Mouse (Mus musculus) MEL (cell line): ENCODE measurements at regions not wholly inside any gene's neighbourhood (a gene's known extent, or its start where the extent isn't known, plus 50 kb on each side); places are given as distances from the start of the nearest gene placed in this dataset.

Experiments
- DNase-seq: peaks from one replicate; pipeline ENCODE4 v3.0.0; 2011; ENCODE audit warnings: low read depth, low spot score
- H3K27ac ChIP-seq: 2 replicates; pipeline ENCODE4 v1.5.1; 2012; ENCODE audit warnings: low read depth, mild to moderate bottlenecking, control low read depth, low read length, moderate library complexity; ENCODE audit not compliant: control insufficient read depth
- H3K27me3 ChIP-seq, 2 experiments: fragments of 150-350 bp in 1 of 2; sonication (generic) in 1 of 2; 2 replicates each; pipeline ENCODE4 v1.6.1; 2012; ENCODE audit warnings: low read length in 2 of 2, mild to moderate bottlenecking in 2 of 2, improper control_type of control experiment in 1 of 2, moderate library complexity in 1 of 2; ENCODE audit not compliant: insufficient read depth in 2 of 2, control insufficient read depth in 1 of 2
- H3K36me3 ChIP-seq, 2 experiments: 2 replicates each; pipeline ENCODE4 v1.6.1; 2012 to 2014; ENCODE audit warnings: low read length in 2 of 2, improper control_type of control experiment in 1 of 2, inconsistent platforms in 1 of 2, mild to moderate bottlenecking in 1 of 2; ENCODE audit not compliant: insufficient read depth in 2 of 2, control insufficient read depth in 1 of 2
- H3K4me1 ChIP-seq, 2 experiments: fragments of 150-350 bp in 1 of 2; sonication (generic) in 1 of 2; 2 replicates each; pipeline ENCODE4 v1.6.1; 2012; ENCODE audit warnings: low read length in 2 of 2, improper control_type of control experiment in 1 of 2, mild to moderate bottlenecking in 1 of 2; ENCODE audit not compliant: insufficient read depth in 2 of 2, control insufficient read depth in 1 of 2
- H3K4me3 ChIP-seq, 2 experiments: fragments of 150-350 bp in 1 of 2; sonication (generic) in 1 of 2; 2 replicates each; pipeline ENCODE4 v1.5.1; 2012; ENCODE audit warnings: low read depth in 2 of 2, low read length in 2 of 2, mild to moderate bottlenecking in 2 of 2, moderate library complexity in 2 of 2, control low read depth in 1 of 2, improper control_type of control experiment in 1 of 2; ENCODE audit not compliant: control insufficient read depth in 1 of 2, insufficient read depth in 1 of 2
- H3K79me2 ChIP-seq: 2 replicates; pipeline ENCODE4 v1.6.1; 2012; ENCODE audit warnings: mild to moderate bottlenecking, low read length, moderate library complexity; ENCODE audit not compliant: control insufficient read depth, poor library complexity, insufficient read depth
- H3K9ac ChIP-seq: 2 replicates; pipeline ENCODE4 v1.6.1; 2012; ENCODE audit warnings: low read depth, mild to moderate bottlenecking, control low read depth, low read length, moderate library complexity; ENCODE audit not compliant: control insufficient read depth, poor library complexity, severe bottlenecking
- H3K9me3 ChIP-seq: fragments of 150-350 bp; sonication (generic); replicated peaks from 2 replicates; pipeline ENCODE4 v1.6.1; 2012; ENCODE audit warnings: mild to moderate bottlenecking, low read length, improper control_type of control experiment, moderate library complexity; ENCODE audit not compliant: insufficient read depth
- CTCF ChIP-seq, 3 experiments: IDR thresholded peaks in 2 of 3; conservative IDR thresholded peaks in 1 of 3; 2 replicates each; pipeline ENCODE4 v1.5.1; 2011 to 2012; ENCODE audit warnings: low read length in 3 of 3, low read depth in 2 of 3, mild to moderate bottlenecking in 2 of 3, improper control_type of control experiment in 1 of 3, inconsistent platforms in 1 of 3, mixed read lengths in 1 of 3, moderate library complexity in 1 of 3; ENCODE audit not compliant: control insufficient read depth in 1 of 3, insufficient read depth in 1 of 3, poor library complexity in 1 of 3, severe bottlenecking in 1 of 3
- ELF1 ChIP-seq: IDR thresholded peaks from 2 replicates; pipeline ENCODE4 v1.6.1; 2014; ENCODE audit warnings: low read depth, mild to moderate bottlenecking, inconsistent platforms, low read length, improper control_type of control experiment, moderate library complexity
- EP300 ChIP-seq, 2 experiments: IDR thresholded peaks; 2 replicates each; pipeline ENCODE4 v1.6.1; 2011; ENCODE audit warnings: improper control_type of control experiment in 2 of 2, low read length in 2 of 2, low read depth in 1 of 2, mild to moderate bottlenecking in 1 of 2
- GABPA ChIP-seq: IDR thresholded peaks from 2 replicates; pipeline ENCODE4 v1.6.1; 2012; ENCODE audit warnings: low read depth, mild to moderate bottlenecking, inconsistent platforms, low read length, improper control_type of control experiment, moderate library complexity
- GATA1 ChIP-seq: IDR thresholded peaks from 2 replicates; pipeline ENCODE4 v1.6.1; 2011; ENCODE audit warnings: low read depth, low read length, improper control_type of control experiment
- HCFC1 ChIP-seq: IDR thresholded peaks from 2 replicates; pipeline ENCODE4 v1.6.1; 2012; ENCODE audit warnings: low read depth, mild to moderate bottlenecking, inconsistent platforms, low read length, improper control_type of control experiment, moderate library complexity
- KAT2A ChIP-seq: conservative IDR thresholded peaks from 2 replicates; pipeline ENCODE4 v1.6.1; 2012; ENCODE audit warnings: low read depth, low read length, improper control_type of control experiment, inconsistent platforms
- MAFK ChIP-seq: IDR thresholded peaks from 2 replicates; pipeline ENCODE4 v1.6.1; 2011; ENCODE audit warnings: low read depth, mild to moderate bottlenecking, low read length, improper control_type of control experiment, borderline replicate concordance
- MYC ChIP-seq: IDR thresholded peaks from 2 replicates; pipeline ENCODE4 v1.6.1; 2011; ENCODE audit warnings: low read depth, mild to moderate bottlenecking, low read length, improper control_type of control experiment, moderate library complexity
- NELFE ChIP-seq: IDR thresholded peaks from 2 replicates; pipeline ENCODE4 v1.6.1; 2011; ENCODE audit warnings: low read depth, low read length, improper control_type of control experiment
- NRF1 ChIP-seq: IDR thresholded peaks from 2 replicates; pipeline ENCODE4 v1.6.1; 2014; ENCODE audit warnings: low read depth, mild to moderate bottlenecking, inconsistent platforms, low read length, improper control_type of control experiment, moderate library complexity; ENCODE audit not compliant: poor library complexity, insufficient read depth, severe bottlenecking
- POLR2A ChIP-seq, 2 experiments: IDR thresholded peaks; 2 replicates each; pipeline ENCODE4 v1.6.1; 2011 to 2012; ENCODE audit warnings: low read length in 2 of 2, mild to moderate bottlenecking in 2 of 2, control low read depth in 1 of 2, improper control_type of control experiment in 1 of 2, low read depth in 1 of 2, moderate library complexity in 1 of 2; ENCODE audit not compliant: control insufficient read depth in 1 of 2, insufficient read depth in 1 of 2, poor library complexity in 1 of 2
- POLR2AphosphoS5 ChIP-seq: IDR thresholded peaks from 2 replicates; pipeline ENCODE4 v1.6.1; 2012; ENCODE audit warnings: low read depth, borderline replicate concordance, mild to moderate bottlenecking, inconsistent platforms, low read length, moderate library complexity, mixed read lengths
- RAD21 ChIP-seq: IDR thresholded peaks from 2 replicates; pipeline ENCODE4 v1.6.1; 2011; ENCODE audit warnings: mild to moderate bottlenecking, low read depth, low read length, improper control_type of control experiment
- RCOR1 ChIP-seq: IDR thresholded peaks from 2 replicates; pipeline ENCODE4 v1.6.1; 2012; ENCODE audit warnings: low read depth, mild to moderate bottlenecking, inconsistent platforms, low read length, improper control_type of control experiment
- SIN3A ChIP-seq: IDR thresholded peaks from 2 replicates; pipeline ENCODE4 v1.6.1; 2012; ENCODE audit warnings: low read length, improper control_type of control experiment, inconsistent platforms
- TAL1 ChIP-seq: IDR thresholded peaks from 2 replicates; pipeline ENCODE4 v1.6.1; 2012; ENCODE audit warnings: mild to moderate bottlenecking, inconsistent platforms, low read length, moderate library complexity, mixed read lengths
- TBP ChIP-seq: IDR thresholded peaks from 2 replicates; pipeline ENCODE4 v1.8.0; 2011; ENCODE audit warnings: low read depth, low read length, improper control_type of control experiment
- TCF12 ChIP-seq: IDR thresholded peaks from 2 replicates; pipeline ENCODE4 v1.6.1; 2014; ENCODE audit warnings: low read depth, mild to moderate bottlenecking, inconsistent platforms, low read length, improper control_type of control experiment, moderate library complexity
- UBTF ChIP-seq: IDR thresholded peaks from 2 replicates; pipeline ENCODE4 v1.6.1; 2012; ENCODE audit warnings: low read depth, mild to moderate bottlenecking, inconsistent platforms, low read length, improper control_type of control experiment, moderate library complexity, borderline replicate concordance; ENCODE audit not compliant: insufficient read depth
- USF2 ChIP-seq, 2 experiments: IDR thresholded peaks; 2 replicates each; pipeline ENCODE4 v1.6.1; 2011 to 2012; ENCODE audit warnings: improper control_type of control experiment in 2 of 2, low read length in 2 of 2, borderline replicate concordance in 1 of 2, inconsistent platforms in 1 of 2, low read depth in 1 of 2, mild to moderate bottlenecking in 1 of 2; ENCODE audit not compliant: insufficient read depth in 1 of 2
- ZKSCAN1 ChIP-seq: IDR thresholded peaks from 2 replicates; pipeline ENCODE4 v1.6.1; 2012; ENCODE audit warnings: low read depth, mild to moderate bottlenecking, inconsistent platforms, low read length, improper control_type of control experiment, moderate library complexity

GRCm38 (mm10) chr9:33001165-33001949 is 365.3 kb downstream of the Ets1 start:
- Histone ChIP-seq H3K27ac (no peak overlapping the region), H3K4me1 (no peaks in the 10 kb centered on the region), H3K4me3 (no peak overlapping the region), H3K27me3 (no peaks in the 10 kb centered on the region), H3K36me3 (no peaks in the 10 kb centered on the region), H3K79me2 (no peaks in the 10 kb centered on the region), H3K9ac (no peak overlapping the region), H3K9me3 (no peaks in the 10 kb centered on the region)
- TF ChIP-seq ZKSCAN1 = no peak
- TF ChIP-seq NRF1 = no peak
- no peak for TF ChIP-seq RCOR1
- no peak for TF ChIP-seq MYC
- no peak for TF ChIP-seq NELFE
- TF ChIP-seq TAL1 = no peak
- no peak for TF ChIP-seq KAT2A
- no peak for TF ChIP-seq TCF12
- no peak for TF ChIP-seq GATA1
- TF ChIP-seq SIN3A = no peak
- no peak for TF ChIP-seq POLR2A (IDR thresholded peaks at IDR 0.05; ENCODE audit: control insufficient read depth in 1 of 2, insufficient read depth in 1 of 2, low read depth in 1 of 2, low read length in 2 of 2, poor library complexity in 1 of 2)
- no peak for TF ChIP-seq EP300 (IDR thresholded peaks at IDR 0.05; ENCODE audit: low read depth in 1 of 2, low read length in 2 of 2)
- no peak for TF ChIP-seq UBTF
- TF ChIP-seq RAD21 = no peak
- no peak for TF ChIP-seq USF2 (IDR thresholded peaks at IDR 0.05; ENCODE audit: borderline replicate concordance in 1 of 2, insufficient read depth in 1 of 2, low read depth in 1 of 2, low read length in 2 of 2)
- no peak for TF ChIP-seq TBP
- no peak for TF ChIP-seq POLR2AphosphoS5
- no peak for DNase-seq

DNA sequence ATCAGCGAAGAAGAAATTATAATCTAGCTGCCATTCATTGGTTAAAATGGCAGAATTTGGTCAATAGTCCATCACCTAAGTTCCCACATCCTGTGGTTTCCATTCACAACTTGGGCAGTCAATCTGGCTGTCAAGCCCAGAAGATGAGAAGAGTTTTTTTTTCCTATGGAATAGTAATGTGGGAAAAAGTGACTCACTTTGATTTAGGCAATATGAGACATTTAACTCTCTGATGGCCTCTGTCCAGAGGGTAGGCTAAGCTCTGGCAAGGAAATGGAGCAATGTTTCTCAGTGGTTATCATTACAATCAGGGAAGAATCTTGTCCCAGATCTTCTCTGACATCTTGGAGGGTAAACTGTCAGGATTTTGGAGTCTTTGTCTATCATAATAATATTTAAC is 367.9 kb downstream of the Ets1 start:
- H3K27me3 ChIP-seq = no peaks in the 10 kb centered on the region
- TF ChIP-seq RCOR1 = no peak
- TF ChIP-seq MAFK = no peak
- no peak for TF ChIP-seq GABPA
- TF ChIP-seq ELF1 = no peak
- no peak for TF ChIP-seq GATA1
- no peak for TF ChIP-seq SIN3A
- no peak for TF ChIP-seq HCFC1
- TF ChIP-seq CTCF (IDR thresholded peaks at IDR 0.05 in 2 of 3, conservative IDR thresholded peaks at IDR 0.05 in 1 of 3; ENCODE audit: control insufficient read depth in 1 of 3, insufficient read depth in 1 of 3, low read depth in 2 of 3, low read length in 3 of 3, poor library complexity in 1 of 3, severe bottlenecking in 1 of 3) = no peak
- no peak for TF ChIP-seq TAL1
- TF ChIP-seq EP300 (IDR thresholded peaks at IDR 0.05; ENCODE audit: low read depth in 1 of 2, low read length in 2 of 2) = no peak
- no peaks in the 10 kb centered on the region for H3K4me1 ChIP-seq
- H3K27ac ChIP-seq = no peak overlapping the region
- no peak overlapping the region for H3K9ac ChIP-seq
- DNase-seq = no peak
- no peaks in the 10 kb centered on the region for H3K79me2 ChIP-seq
- H3K4me3 ChIP-seq = no peak overlapping the region
- no peaks in the 10 kb centered on the region for H3K9me3 ChIP-seq
- H3K36me3 ChIP-seq = no peaks in the 10 kb centered on the region
